Mouse (Mus musculus) heart, adult 2 months (tissue): Measurements from ENCODE around the gene Mtfr1l.

Experiments used
- CTCF ChIP-seq: fragments of 200-600 bp; IDR thresholded peaks from 2 replicates; pipeline ENCODE4 v1.8.1; 2022; ENCODE audit warnings: antibody characterized with exemption, mild to moderate bottlenecking, moderate library complexity
- EP300 ChIP-seq: fragments of 200-500 bp; IDR thresholded peaks from 2 replicates; pipeline ENCODE4 v1.6.1; 2011; ENCODE audit warnings: low read depth, low read length, control low read depth; ENCODE audit not compliant: insufficient read depth

DNA sequence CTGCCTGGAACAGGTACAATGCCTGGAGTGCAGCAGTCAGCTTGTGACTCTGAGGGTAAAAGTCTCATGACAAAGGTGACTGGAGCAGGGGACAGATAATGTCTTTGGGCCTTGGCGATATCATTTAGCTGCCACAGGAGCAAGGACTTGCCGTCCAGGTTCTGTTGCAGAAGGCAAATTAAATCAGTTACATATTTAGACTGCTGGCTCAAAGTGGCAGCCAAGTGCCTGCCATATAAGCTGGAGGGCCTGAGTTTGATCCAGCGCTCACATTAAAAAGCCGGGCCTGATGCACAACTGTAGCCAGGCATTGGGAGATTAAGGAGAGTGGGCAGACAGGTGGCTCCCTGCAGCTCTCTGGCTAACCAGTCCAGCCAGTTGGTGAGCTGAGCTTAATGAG is 55.3 kb downstream of the Mtfr1l start:
- TF ChIP-seq CTCF, result no peak
- no peak for TF ChIP-seq EP300
